Mouse (Mus musculus) monocyte, adult 2 months (primary cell): ENCODE measurements around the gene Samt4.
"Not testable (repeated sequence)": the region's sequence is repeated elsewhere in the genome, so short reads cannot be mapped to it uniquely, and the experiment has no call there.

Experiments
- DNase-seq, 2 experiments: peaks; one replicate each; pipeline ENCODE4 v3.0.0; 2022; ENCODE audit warnings: low spot score in 2 of 2, low read depth in 1 of 2

Samt4 gene

DNA sequence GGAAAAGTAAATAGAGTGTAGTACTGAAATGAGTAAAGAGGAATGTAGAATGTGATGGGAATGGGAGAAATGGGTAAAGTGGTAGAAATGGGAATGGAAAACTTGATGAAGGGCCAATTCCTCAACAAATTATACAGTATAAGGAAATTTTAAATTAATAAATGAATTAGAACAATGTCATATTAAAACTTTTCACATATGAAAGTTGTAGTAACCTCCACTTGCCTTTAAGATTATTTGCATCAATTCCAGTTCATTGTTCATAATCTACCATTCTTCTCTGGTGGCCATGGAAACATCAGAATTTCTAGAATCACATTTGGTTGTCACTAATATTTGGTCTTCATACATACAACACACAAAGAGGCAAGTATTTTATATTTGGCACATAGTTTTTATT, at the start of gene Samt4:
Gene Samt4 (plus strand): TSS at position 301 of the 400 bp plus-strand sequence.
- DNase-seq: no peak

GRCm38 (mm10) chrX:154443696-154444095, 38.1 kb upstream of the Samt4 start:
- not testable (repeated sequence) for DNase-seq

GRCm38 (mm10) chrX:154468386-154468785, 13.4 kb upstream of the Samt4 start:
- not testable (repeated sequence) for DNase-seq
